Mouse (Mus musculus) megakaryocyte, embryonic 14.5 days (primary cell): ENCODE data around the gene Tmem97.

ENCODE experiments used
- FLI1 ChIP-seq: IDR thresholded peaks from 2 replicates; pipeline ENCODE4 v1.6.1; 2012; ENCODE audit warnings: low read length, inconsistent platforms, mixed read lengths
- GATA1 ChIP-seq: IDR thresholded peaks from 3 replicates; pipeline ENCODE4 v1.6.1; 2012; ENCODE audit warnings: mixed read lengths, low read length, inconsistent platforms, borderline replicate concordance

DNA sequence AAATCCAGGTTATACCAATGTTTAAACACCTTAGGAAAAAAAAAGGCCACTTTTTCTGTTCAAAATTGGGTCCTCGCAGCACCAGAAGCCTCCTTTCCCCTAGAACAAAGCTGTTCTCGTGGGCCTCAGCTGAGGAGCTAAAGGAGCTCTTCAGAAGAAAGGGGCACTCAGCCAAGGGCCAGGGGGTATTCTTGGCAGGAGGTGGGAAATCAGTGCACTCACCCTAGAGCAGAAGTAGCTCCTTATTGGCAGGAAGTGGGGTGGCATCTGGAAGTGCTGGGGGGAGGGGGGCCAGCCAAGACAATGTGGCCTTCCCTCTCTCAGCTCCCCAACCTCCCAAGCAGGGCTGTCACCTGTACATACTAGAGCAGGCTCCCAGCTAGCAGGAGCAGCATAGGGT lies 25.7 kb downstream of the Tmem97 start:
- TF ChIP-seq GATA1 (no peak), FLI1 (no peak)
